Mouse (Mus musculus) liver, embryonic 12.5 days (tissue): ENCODE results near the gene Btg4. TPM values are rescaled to one million over a fixed set of nuclear protein-coding genes. Genes with fewer than 3 reads are reported as not detected.
A peak's percentile ranks its signal among the peaks of the same experiment; 100 is the strongest.
"Not testable (repeated sequence)": the region's sequence is repeated elsewhere in the genome, so short reads cannot be mapped to it uniquely, and the experiment has no call there.

Experiments used
- ATAC-seq: fragments of 200-750 bp; cut with Nextera tagmentation; 2 replicates; pipeline ENCODE4 v1.8.0; 2017; ENCODE audit warnings: moderate number of reproducible peaks, mild to moderate bottlenecking, moderate library complexity
- H3K27ac ChIP-seq: fragments of 300-500 bp; sonication (generic); 2 replicates; pipeline ENCODE4 v1.5.1; 2016; ENCODE audit warnings: mild to moderate bottlenecking
- H3K27me3 ChIP-seq: fragments of 300-500 bp; sonication (generic); replicated peaks from 2 replicates; pipeline ENCODE4 v1.6.1; 2016; ENCODE audit warnings: mild to moderate bottlenecking, moderate library complexity
- H3K36me3 ChIP-seq: fragments of 300-500 bp; sonication (generic); 2 replicates; pipeline ENCODE4 v1.6.1; 2016; ENCODE audit warnings: mild to moderate bottlenecking, moderate library complexity
- H3K4me1 ChIP-seq: fragments of 300-500 bp; sonication (generic); 2 replicates; pipeline ENCODE4 v1.6.1; 2016
- H3K4me2 ChIP-seq: fragments of 300-500 bp; sonication (generic); 2 replicates; pipeline ENCODE4 v1.6.1; 2016; ENCODE audit warnings: mild to moderate bottlenecking, moderate library complexity
- H3K4me3 ChIP-seq: fragments of 300-500 bp; sonication (generic); 2 replicates; pipeline ENCODE4 v1.5.1; 2016; ENCODE audit warnings: mild to moderate bottlenecking, moderate library complexity
- H3K9ac ChIP-seq: fragments of 300-500 bp; sonication (generic); 2 replicates; pipeline ENCODE4 v1.6.1; 2016; ENCODE audit warnings: mild to moderate bottlenecking, moderate library complexity
- H3K9me3 ChIP-seq: fragments of 300-500 bp; sonication (generic); replicated peaks from 2 replicates; pipeline ENCODE4 v1.6.1; 2016; ENCODE audit warnings: mild to moderate bottlenecking, moderate library complexity
- WGBS: fragments of 180-500 bp; shearing (Covaris S2); methylation state at CpG from one replicate; pipeline ENCODE4 v1.1.7; 2016; ENCODE audit not compliant: insufficient replicate concordance; 5-methylcytosine and 5-hydroxymethylcytosine counted together
- polyA plus RNA-seq: library from polyadenylated mRNA; unstranded; fragments of >200 nt; fragmentation: Nextera tagmentation; extraction: Ambion mirVana; gene quantifications from 2 replicates; pipeline ENCODE4 v1.2.1, GENCODE M21; 2016

The Btg4 gene
- polyA plus RNA-seq, 1 experiment from 2014 or later = not detected

GRCm38 (mm10) chr9:51101756-51102425, 41.2 kb downstream of the Btg4 start, which contains the start of gene 4833427G06Rik:
4833427G06Rik (minus strand) TSS chr9:51102078.
- peak within 1 kb of the TSS; percentile 75 for H3K4me2 ChIP-seq

GRCm38 (mm10) chr9:51102963-51103807, 42.5 kb downstream of the Btg4 start:
- no peak for ATAC-seq
- 0 out of 2 replicates have a peak overlapping the region, but pooled peaks have one; percentile 35 for H3K9ac ChIP-seq
- 2% methylated on average over 36 of the region's 44 CpGs for WGBS

More at GRCm38 (mm10) chr9:51101756-51102425, 41.2 kb downstream of the Btg4 start, which contains the start of gene 4833427G06Rik:
- no peak within 1 kb of the TSS for H3K27ac ChIP-seq
- 0 out of 2 replicates have a peak, but pooled peaks have one; percentile 32 for ATAC-seq
- no peaks in the 10 kb centered on the region for H3K36me3 ChIP-seq
- peak within 1 kb of the TSS; percentile 21; the same call in 1 of the 2 replicates for H3K4me3 ChIP-seq
- no peaks in the 10 kb centered on the region for H3K9me3 ChIP-seq
- peaks cover 70% of the 10 kb centered on the region for H3K27me3 ChIP-seq
- WGBS = 11% methylated on average over 27 of the region's 27 CpGs
- H3K9ac ChIP-seq = no peak within 1 kb of the TSS
- H3K4me1 ChIP-seq = peaks cover 14% of the 10 kb centered on the region; the same call in 1 of the 2 replicates

DNA sequence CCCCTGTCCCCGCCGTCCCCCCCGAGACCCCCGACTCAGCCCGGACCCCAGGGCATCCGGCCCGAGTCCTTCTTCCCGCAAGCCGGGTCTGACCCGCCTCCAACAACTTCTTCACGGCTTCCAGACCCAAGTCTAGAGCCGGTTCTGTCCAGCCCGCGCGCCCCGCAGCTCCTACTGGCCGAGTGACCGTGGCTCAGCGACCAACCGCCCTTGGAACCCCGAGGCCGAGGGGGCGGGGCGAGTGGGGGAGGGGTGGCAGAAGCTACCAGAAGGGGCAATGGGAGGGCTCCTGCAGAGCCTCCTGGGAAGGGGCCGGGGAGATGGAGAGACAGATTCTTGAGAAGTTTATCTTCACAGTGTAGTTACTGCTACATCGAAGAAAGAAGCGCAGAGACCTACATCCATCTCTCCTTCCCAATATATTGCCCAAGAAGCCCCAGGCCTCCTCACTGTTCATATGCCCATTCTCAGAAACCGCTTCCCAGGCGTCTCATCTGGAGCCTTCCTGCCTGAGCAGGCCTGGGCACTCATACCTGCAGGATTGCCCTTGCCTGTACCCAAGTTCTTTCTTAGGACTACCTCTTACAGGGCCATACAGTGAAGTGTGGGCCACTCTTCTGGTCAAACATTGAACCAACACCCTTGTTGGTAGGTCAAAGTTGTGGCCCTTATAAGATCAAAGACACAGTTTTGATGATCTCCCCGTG, 43.3 kb downstream of the Btg4 start:
- Histone ChIP-seq H3K4me1 (peaks cover 14% of the 10 kb centered on the region; the same call in 1 of the 2 replicates), H3K36me3 (no peaks in the 10 kb centered on the region), H3K4me3 (peak overlapping the region; percentile 46), H3K9me3 (no peaks in the 10 kb centered on the region), H3K27me3 (peaks cover 63% of the 10 kb centered on the region), H3K9ac (0 out of 2 replicates have a peak overlapping the region, but pooled peaks have one; percentile 35), H3K4me2 (peak overlapping the region; percentile 75), H3K27ac (no peak overlapping the region)
- WGBS = 12% methylated on average over 26 of the region's 30 CpGs
- ATAC-seq = no peak

More at GRCm38 (mm10) chr9:51102963-51103807, 42.5 kb downstream of the Btg4 start:
- H3K4me2 ChIP-seq = peak overlapping the region; percentile 75
- peak overlapping the region; percentile 46 for H3K4me3 ChIP-seq
- H3K4me1 ChIP-seq = peaks cover 14% of the 10 kb centered on the region; the same call in 1 of the 2 replicates
- no peaks in the 10 kb centered on the region for H3K9me3 ChIP-seq
- H3K36me3 ChIP-seq = no peaks in the 10 kb centered on the region
- no peak overlapping the region for H3K27ac ChIP-seq
- H3K27me3 ChIP-seq = peaks cover 66% of the 10 kb centered on the region

- H3K27me3 ChIP-seq = peaks cover 49% of the 10 kb centered on the region
- no peak overlapping the region for H3K4me2 ChIP-seq
- H3K9ac ChIP-seq = no peak overlapping the region
- H3K27ac ChIP-seq = no peak overlapping the region
- no peaks in the 10 kb centered on the region for H3K9me3 ChIP-seq
- WGBS = 42% methylated on average over 2 of the region's 2 CpGs
- H3K36me3 ChIP-seq = no peaks in the 10 kb centered on the region
- peaks cover 14% of the 10 kb centered on the region; the same call in 1 of the 2 replicates for H3K4me1 ChIP-seq
- no peak for ATAC-seq
- no peak overlapping the region for H3K4me3 ChIP-seq
Observed at GRCm38 (mm10) chr9:51105751-51106150, 45.0 kb downstream of the Btg4 start.

DNA sequence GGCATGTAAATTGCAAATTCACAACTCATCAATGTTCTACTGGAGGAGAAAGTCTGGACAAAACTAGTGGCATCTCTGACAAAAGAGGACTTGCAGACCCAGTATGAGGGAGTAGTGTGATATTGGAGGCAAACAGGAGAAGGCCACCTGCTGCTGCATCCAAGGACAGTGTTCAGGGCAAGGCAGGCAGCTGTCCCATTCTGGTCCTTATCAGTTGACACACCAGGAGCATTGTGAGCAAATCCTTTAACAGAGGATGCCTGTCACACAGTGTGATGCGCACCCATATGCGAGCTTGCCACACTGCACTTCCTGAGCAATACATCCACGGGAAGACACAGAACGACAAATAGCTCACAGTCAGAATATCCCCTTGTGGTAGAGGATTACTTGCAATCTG, 54.1 kb downstream of the Btg4 start:
- Histone ChIP-seq H3K9ac (no peak overlapping the region), H3K4me1 (no peaks in the 10 kb centered on the region), H3K4me3 (no peak overlapping the region), H3K4me2 (no peak overlapping the region), H3K36me3 (no peaks in the 10 kb centered on the region), H3K27me3 (peaks cover 4% of the 10 kb centered on the region; the same call in 1 of the 2 replicates), H3K9me3 (no peaks in the 10 kb centered on the region), H3K27ac (no peak overlapping the region)
- 37% methylated on average over 4 of the region's 4 CpGs for WGBS
- ATAC-seq = no peak

- H3K27ac ChIP-seq = no peak overlapping the region
Observed at GRCm38 (mm10) chr9:51136985-51137384, 76.3 kb downstream of the Btg4 start.

DNA sequence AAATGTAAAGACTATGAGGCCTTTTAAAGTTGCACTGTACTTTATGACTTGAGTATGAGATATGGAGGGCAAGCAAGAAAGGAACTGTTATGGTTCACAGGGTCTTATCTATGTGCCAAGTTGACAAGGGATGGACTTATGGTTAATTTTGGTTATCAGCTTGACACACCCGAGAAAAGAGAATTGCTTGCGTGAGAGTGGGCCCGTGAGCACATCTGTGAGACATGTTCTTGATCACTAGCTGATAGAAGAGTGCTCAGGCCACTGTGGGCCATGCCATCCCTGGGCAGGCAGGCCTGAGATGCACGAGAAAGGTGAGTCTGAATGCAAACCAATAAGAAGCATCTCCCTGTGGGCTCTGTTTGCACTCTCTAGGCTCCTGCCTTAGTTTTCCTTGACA, 76.7 kb downstream of the Btg4 start:
- peak; percentile 63 for ATAC-seq
- Histone ChIP-seq H3K4me1 (peaks cover 11% of the 10 kb centered on the region), H3K27me3 (no peaks in the 10 kb centered on the region), H3K27ac (no peak overlapping the region), H3K9ac (no peak overlapping the region), H3K4me2 (no peak overlapping the region), H3K9me3 (no peaks in the 10 kb centered on the region), H3K4me3 (no peak overlapping the region), H3K36me3 (no peaks in the 10 kb centered on the region)
- WGBS = 19% methylated on average over 4 of the region's 4 CpGs

More at GRCm38 (mm10) chr9:51136985-51137384, 76.3 kb downstream of the Btg4 start:
- H3K4me3 ChIP-seq = no peak overlapping the region
- no peaks in the 10 kb centered on the region for H3K9me3 ChIP-seq
- no peak overlapping the region for H3K9ac ChIP-seq
- H3K4me2 ChIP-seq = no peak overlapping the region
- peaks cover 11% of the 10 kb centered on the region for H3K4me1 ChIP-seq
- no peak for ATAC-seq
- no peaks in the 10 kb centered on the region for H3K27me3 ChIP-seq
- no peaks in the 10 kb centered on the region for H3K36me3 ChIP-seq
- 44% methylated on average over 3 of the region's 3 CpGs for WGBS

DNA sequence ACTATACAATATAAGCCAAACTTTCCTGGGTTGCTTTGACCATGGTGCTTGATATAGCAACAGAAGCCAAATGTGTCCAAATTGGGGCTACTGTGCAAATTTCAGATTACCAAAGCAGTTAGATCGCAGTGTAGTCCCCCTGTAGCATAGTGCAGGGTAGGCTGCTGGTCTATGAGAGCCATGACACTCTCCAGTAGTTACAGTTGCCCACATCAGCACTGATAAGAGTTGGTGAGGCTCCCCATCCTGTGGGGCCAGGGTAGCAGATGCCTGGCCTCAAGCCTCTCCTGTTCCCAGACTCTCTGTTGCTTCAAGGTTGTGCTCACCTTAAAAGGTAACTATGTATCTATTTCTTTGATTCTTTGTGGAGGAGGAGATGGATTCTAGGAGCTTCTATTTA, 77.1 kb downstream of the Btg4 start:
- peaks cover 11% of the 10 kb centered on the region for H3K4me1 ChIP-seq
- H3K4me3 ChIP-seq = no peak overlapping the region
- ATAC-seq = peak; percentile 78
- no peaks in the 10 kb centered on the region for H3K9me3 ChIP-seq
- no peak overlapping the region for H3K27ac ChIP-seq
- no peaks in the 10 kb centered on the region for H3K36me3 ChIP-seq
- H3K9ac ChIP-seq = no peak overlapping the region
- WGBS = 63% methylated on average over 1 of the region's 1 CpGs
- no peak overlapping the region for H3K4me2 ChIP-seq
- H3K27me3 ChIP-seq = no peaks in the 10 kb centered on the region

- Histone ChIP-seq H3K4me2 (no peak overlapping the region), H3K27me3 (no peaks in the 10 kb centered on the region), H3K9ac (no peak overlapping the region), H3K36me3 (no peaks in the 10 kb centered on the region), H3K4me1 (peaks cover 11% of the 10 kb centered on the region), H3K27ac (no peak overlapping the region), H3K9me3 (no peaks in the 10 kb centered on the region), H3K4me3 (no peak overlapping the region)
- 69% methylated on average over 1 of the region's 1 CpGs for WGBS
- ATAC-seq = no peak
Observed at GRCm38 (mm10) chr9:51138301-51138700, 77.6 kb downstream of the Btg4 start.

GRCm38 (mm10) chr9:51139401-51139800, 78.7 kb downstream of the Btg4 start:
- not testable (repeated sequence) for H3K36me3 ChIP-seq, H3K9me3 ChIP-seq, H3K9ac ChIP-seq, H3K27me3 ChIP-seq, H3K4me3 ChIP-seq, ATAC-seq, H3K4me2 ChIP-seq, H3K27ac ChIP-seq
- 37% methylated on average over 1 of the region's 1 CpGs for WGBS
- peaks cover 11% of the 10 kb centered on the region for H3K4me1 ChIP-seq

DNA sequence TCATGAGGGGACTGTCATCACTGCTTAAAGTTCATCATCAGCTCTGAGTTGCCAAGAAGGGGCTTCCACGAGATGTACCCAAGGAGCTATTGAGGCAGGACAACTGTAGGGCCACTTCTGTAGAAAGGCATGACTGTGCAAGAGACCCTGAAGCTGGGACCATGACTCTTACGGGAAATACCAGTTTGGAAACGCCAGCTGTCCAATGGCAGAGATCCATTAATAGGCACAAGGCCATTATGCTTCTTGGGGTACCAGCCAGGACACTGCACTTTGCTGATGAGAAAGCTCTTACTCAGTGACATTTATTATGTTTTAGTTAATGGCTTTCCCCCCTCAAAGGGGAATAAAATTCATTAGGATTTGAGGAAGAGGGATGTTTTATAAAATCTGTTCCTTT, 80.0 kb downstream of the Btg4 start:
- H3K9me3 ChIP-seq = no peaks in the 10 kb centered on the region
- no peak overlapping the region for H3K9ac ChIP-seq

More for the DNA sequence above, 80.0 kb downstream of the Btg4 start:
- ATAC-seq = no peak
- Histone ChIP-seq H3K36me3 (no peaks in the 10 kb centered on the region), H3K4me2 (no peak overlapping the region), H3K4me3 (no peak overlapping the region), H3K4me1 (peaks cover 11% of the 10 kb centered on the region), H3K27me3 (no peaks in the 10 kb centered on the region), H3K27ac (no peak overlapping the region)
- 67% methylated on average over 3 of the region's 3 CpGs for WGBS
